Mouse (Mus musculus) liver, embryonic 14.5 days (tissue): Measurements from ENCODE around the gene Wars2.

ENCODE experiments used
- CTCF ChIP-seq: IDR thresholded peaks from 2 replicates; pipeline ENCODE4 v1.5.1; 2016; ENCODE audit warnings: antibody characterized with exemption, low read depth, control low read depth
- EP300 ChIP-seq: IDR thresholded peaks from 2 replicates; pipeline ENCODE4 v1.6.1; 2016; ENCODE audit warnings: antibody characterized with exemption, low read depth

GRCm38 (mm10) chr3:99257586-99258577 is 117.0 kb downstream of the Wars2 start:
- TF ChIP-seq CTCF (no peak), EP300 (no peak)
